Mouse (Mus musculus) lung, embryonic 14.5 days (tissue): ENCODE data around the gene Dnmt3a. TPM values are rescaled to one million over a fixed set of nuclear protein-coding genes. Genes with fewer than 3 reads are reported as not detected.

Experiments
- ATAC-seq: fragments of 200-750 bp; cut with Nextera tagmentation; 2 replicates; pipeline ENCODE4 v1.8.0; 2017; ENCODE audit warnings: mild to moderate bottlenecking, moderate TSS enrichment, moderate library complexity; ENCODE audit not compliant: insufficient read depth
- DNase-seq: peaks from one replicate; pipeline ENCODE4 v3.0.0-alpha.2; 2015
- H3K27ac ChIP-seq: fragments of 300-500 bp; sonication (generic); 2 replicates; pipeline ENCODE4 v1.5.1; 2014; ENCODE audit warnings: low read depth, mild to moderate bottlenecking, moderate library complexity
- H3K27me3 ChIP-seq: fragments of 300-500 bp; sonication (generic); 2 replicates; pipeline ENCODE4 v1.6.1; 2014; ENCODE audit warnings: low read length, control low read depth; ENCODE audit not compliant: insufficient read depth
- H3K36me3 ChIP-seq: fragments of 300-500 bp; sonication (generic); 2 replicates; pipeline ENCODE4 v1.6.1; 2014; ENCODE audit warnings: control low read depth; ENCODE audit not compliant: insufficient read depth
- H3K4me1 ChIP-seq: fragments of 300-500 bp; sonication (generic); 2 replicates; pipeline ENCODE4 v1.6.1; 2014; ENCODE audit warnings: antibody characterized with exemption, control low read depth; ENCODE audit not compliant: insufficient read depth
- H3K4me2 ChIP-seq: fragments of 300-500 bp; sonication (generic); 2 replicates; pipeline ENCODE4 v1.6.1; 2014; ENCODE audit warnings: mild to moderate bottlenecking
- H3K4me3 ChIP-seq: fragments of 300-500 bp; sonication (generic); 2 replicates; pipeline ENCODE4 v1.5.1; 2014; ENCODE audit warnings: low read depth, low read length
- H3K9ac ChIP-seq: fragments of 300-500 bp; sonication (generic); 2 replicates; pipeline ENCODE4 v1.6.1; 2014
- H3K9me3 ChIP-seq: fragments of 300-500 bp; sonication (generic); 2 replicates; pipeline ENCODE4 v1.6.1; 2016; ENCODE audit warnings: low read depth, low read length, control low read depth
- CTCF ChIP-seq: IDR thresholded peaks from 2 replicates; pipeline ENCODE4 v1.5.1; 2016; ENCODE audit warnings: antibody characterized with exemption, low read depth
- WGBS: fragments of 180-500 bp; shearing (Covaris S2); extraction: QIAGEN DNeasy Blood & Tissue Kit; methylation state at CpG from one replicate; pipeline ENCODE4 v1.1.7; 2014; 5-methylcytosine and 5-hydroxymethylcytosine counted together
- polyA plus RNA-seq: library from polyadenylated mRNA; unstranded; fragments of >200 nt; fragmentation: Nextera tagmentation; extraction: Ambion mirVana; gene quantifications from 2 replicates; pipeline ENCODE4 v1.2.1, GENCODE M21; 2014

The Dnmt3a gene
- polyA plus RNA-seq, 1 experiment from 2014 or later = 95.5 TPM

DNA sequence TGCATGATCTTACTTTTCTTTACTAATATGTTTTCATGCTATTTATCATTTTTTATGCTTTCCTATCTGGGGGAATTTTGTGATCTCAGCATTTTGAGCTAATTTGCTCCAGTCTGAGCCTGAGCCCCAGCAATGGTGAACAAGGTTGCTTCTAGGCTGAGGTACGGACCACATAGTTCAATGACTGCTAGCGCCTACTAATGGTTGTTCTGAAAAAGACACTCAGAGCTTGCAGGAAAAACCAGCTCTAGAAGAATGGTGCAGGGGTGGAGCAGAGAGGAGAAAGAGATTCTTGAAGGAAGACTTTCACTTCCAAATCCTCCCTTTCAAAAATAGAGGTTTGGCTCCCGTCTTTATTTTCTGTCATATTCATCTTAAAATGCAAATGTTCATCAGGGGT, 150.5 kb downstream of the Dnmt3a start:
- Histone ChIP-seq H3K4me1 (no peaks in the 10 kb centered on the region), H3K27ac (no peak overlapping the region), H3K4me2 (no peak overlapping the region), H3K9ac (no peak overlapping the region), H3K27me3 (peaks cover 14% of the 10 kb centered on the region; the same call in 1 of the 2 replicates), H3K36me3 (no peaks in the 10 kb centered on the region), H3K4me3 (no peak overlapping the region), H3K9me3 (no peaks in the 10 kb centered on the region)
- peak; percentile 35 for DNase-seq
- ATAC-seq = no peak
- WGBS = 10% methylated on average over 3 of the region's 3 CpGs
- peak; percentile 29; the same call in 1 of the 2 replicates for TF ChIP-seq CTCF

DNA sequence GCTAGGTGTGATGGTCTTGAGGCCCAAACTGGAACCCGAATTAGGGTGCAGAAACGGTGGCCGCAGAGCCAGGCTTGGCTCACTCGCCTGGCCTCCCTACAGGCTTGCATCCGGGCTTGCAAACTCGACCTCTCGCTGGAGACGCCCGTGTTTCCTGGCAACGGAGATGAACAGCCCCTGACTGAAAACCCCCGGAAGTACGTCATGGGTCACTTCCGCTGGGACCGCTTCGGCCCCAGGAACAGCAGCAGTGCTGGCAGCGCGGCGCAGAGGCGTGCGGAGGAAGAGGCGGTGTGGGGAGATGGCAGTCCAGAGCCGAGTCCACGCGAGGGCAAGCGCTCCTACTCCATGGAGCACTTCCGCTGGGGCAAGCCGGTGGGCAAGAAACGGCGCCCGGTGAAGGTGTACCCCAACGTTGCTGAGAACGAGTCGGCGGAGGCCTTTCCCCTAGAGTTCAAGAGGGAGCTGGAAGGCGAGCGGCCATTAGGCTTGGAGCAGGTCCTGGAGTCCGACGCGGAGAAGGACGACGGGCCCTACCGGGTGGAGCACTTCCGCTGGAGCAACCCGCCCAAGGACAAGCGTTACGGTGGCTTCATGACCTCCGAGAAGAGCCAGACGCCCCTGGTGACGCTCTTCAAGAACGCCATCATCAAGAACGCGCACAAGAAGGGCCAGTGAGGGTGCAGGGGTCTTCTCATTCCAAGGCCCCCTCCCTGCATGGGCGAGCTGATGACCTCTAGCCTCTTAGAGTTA, 154.2 kb downstream of the Dnmt3a start:
- Histone ChIP-seq H3K27me3 (peaks cover 2% of the 10 kb centered on the region; the same call in 1 of the 2 replicates), H3K9me3 (no peaks in the 10 kb centered on the region), H3K27ac (peak overlapping the region; percentile 91), H3K4me3 (peak overlapping the region; percentile 62), H3K4me1 (no peaks in the 10 kb centered on the region), H3K4me2 (peak overlapping the region; percentile 92), H3K36me3 (no peaks in the 10 kb centered on the region), H3K9ac (peak overlapping the region; percentile 68)
- DNase-seq (peak; percentile 96), ATAC-seq (peak; percentile 98)
- no peak for TF ChIP-seq CTCF
- 3% methylated on average over 53 of the region's 53 CpGs for WGBS

DNA sequence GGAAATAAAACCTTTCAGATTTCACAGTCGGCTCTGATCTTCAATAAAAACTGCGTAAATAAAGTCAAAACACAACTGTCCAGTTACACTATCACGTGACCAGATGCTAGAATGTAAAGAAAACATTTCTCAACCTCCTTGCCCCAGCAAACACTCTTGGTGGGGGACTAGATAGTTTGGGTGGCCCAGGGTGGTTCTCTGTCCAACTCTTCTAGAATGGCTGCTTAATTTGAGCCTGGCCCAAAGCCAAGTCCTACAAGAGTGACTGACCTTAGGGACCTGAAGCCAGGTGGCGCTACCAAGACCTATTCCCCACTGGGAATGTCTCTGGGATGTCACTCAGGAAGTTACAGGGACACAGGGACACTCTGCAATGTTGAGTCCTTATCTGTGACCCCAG, 154.7 kb downstream of the Dnmt3a start:
- Histone ChIP-seq H3K27ac (peak overlapping the region; percentile 91; the same call in 1 of the 2 replicates), H3K9ac (peak overlapping the region; percentile 68), H3K36me3 (no peaks in the 10 kb centered on the region), H3K4me1 (no peaks in the 10 kb centered on the region), H3K27me3 (no peaks in the 10 kb centered on the region), H3K9me3 (no peaks in the 10 kb centered on the region), H3K4me2 (peak overlapping the region; percentile 92), H3K4me3 (peak overlapping the region; percentile 62)
- WGBS = 41% methylated on average over 4 of the region's 4 CpGs
- DNase-seq (peak; percentile 27), ATAC-seq (no peak)
- TF ChIP-seq CTCF = peak; percentile 33

Other genes with a start within 250 kb of the Dnmt3a start
- 36.5 and 41.1 TPM in 2 replicates for gene Dtnb, start 233.6 kb upstream of the Dnmt3a start, polyA plus RNA-seq
- gene Pomc, start 148.9 kb downstream of the Dnmt3a start, polyA plus RNA-seq = 1.6 and 2.5 TPM in 2 replicates
- gene Efr3b, start 232.9 kb downstream of the Dnmt3a start, polyA plus RNA-seq = 4.1 and 4.6 TPM in 2 replicates